In genomic region chr19:53074899-53075722, GRCm38 (mm10) we compare ENCODE assay signal across 7 mouse cellular contexts. TPM values are rescaled to one million over a fixed set of nuclear protein-coding genes. Genes with fewer than 3 reads are reported as not detected.
DNase-seq lines count a peak whose midpoint lies in the region; ATAC-seq lines count a peak whose summit lies in the region.

No protein-coding gene starts in this region.

- peak; percentile 14 for DNase-seq in 3T3-L1 (ENCODE audit: low read depth, low spot score)
- peak; percentile 52 for DNase-seq in 416B (ENCODE audit: low read depth)
- peak; percentile 27 to 35 for DNase-seq in heart, postnatal 14 days
- no peak for DNase-seq in spleen, postnatal 10 days (ENCODE audit: low spot score in 2 of 2)
- DNase-seq in spleen, adult 12 weeks (ENCODE audit: low spot score): no peak
- DNase-seq in embryo, embryonic 10 days (ENCODE audit: low spot score): no peak

- H3K4me1 ChIP-seq in limb, embryonic 15.5 days: peaks cover 60% of the 10 kb centered on the region

- H3K4me2 ChIP-seq in limb, embryonic 15.5 days: no peak overlapping the region

- peak overlapping the region; percentile 54; the same call in 1 of the 2 replicates for H3K27ac ChIP-seq in limb, embryonic 15.5 days

- H3K4me3 ChIP-seq in limb, embryonic 15.5 days: no peak overlapping the region

- no peaks in the 10 kb centered on the region for H3K36me3 ChIP-seq in limb, embryonic 15.5 days

- 64% methylated on average over 13 of the region's 13 CpGs for WGBS in limb, embryonic 15.5 days

- no peaks in the 10 kb centered on the region for H3K9me3 ChIP-seq in limb, embryonic 15.5 days

- H3K27me3 ChIP-seq in limb, embryonic 15.5 days: no peaks in the 10 kb centered on the region

- no peak overlapping the region for H3K9ac ChIP-seq in limb, embryonic 15.5 days

- intact Hi-C loops in heart, postnatal 14 days (cut with DNase I): loop anchor here (5.0 kb wide), 2 partner anchors 33 to 52 kb away; partner anchors contain the start of gene Xpnpep1

- no peak for ATAC-seq in limb, embryonic 15.5 days (ENCODE audit: insufficient number of reproducible peaks, low FRiP score, low TSS enrichment, low read depth)

RNA-seq across cellular contexts. Expression of gene Xpnpep1, which starts 35.1 kb away (rescaled TPM):
- total RNA-seq in heart, postnatal 14 days (2021): 100 to 1,000 TPM in 1 of 2 experiments, 10 to 100 TPM in 1; 93.8 to 105 TPM
- 144 and 161 TPM in 2 replicates for polyA plus RNA-seq in limb, embryonic 15.5 days (2015; fragmentation: Nextera tagmentation; extraction: Ambion mirVana)

Comparison
In these comparisons a context has a peak if more than half of its experiments do, and no peak if none do; other contexts are left out.
1. DNase-seq: peak in 3T3-L1 (single experiment), 416B (single experiment) and heart, postnatal 14 days (2 of 2); none in spleen, postnatal 10 days (0 of 2), spleen, adult 12 weeks (single experiment) and embryo, embryonic 10 days (single experiment).